Mouse (Mus musculus): ENCODE measurements around the gene Dkk3. TPM values are rescaled to one million over a fixed set of nuclear protein-coding genes. Genes with fewer than 3 reads are reported as not detected.
"Not testable (repeated sequence)": the region's sequence is repeated elsewhere in the genome, so short reads cannot be mapped to it uniquely, and the experiment has no call there.

Gene Dkk3
- polyA plus RNA-seq, 1 experiment from 2014 or later: 32.0 TPM

- H3K4me2 ChIP-seq (replicated peaks): no peak overlapping the region
- no peak overlapping the region for H3K4me3 ChIP-seq (replicated peaks; ENCODE audit: low read length)
- no peak for ATAC-seq (ENCODE audit: low FRiP score)
- no peak overlapping the region for H3K9ac ChIP-seq
- WGBS: 91% methylated on average over 19 of the region's 19 CpGs
- no peaks in the 10 kb centered on the region for H3K27me3 ChIP-seq (ENCODE audit: control insufficient read depth, insufficient read depth, low read length)
- DNase-seq (ENCODE audit: low spot score): no peak
- H3K36me3 ChIP-seq (replicated peaks; ENCODE audit: control insufficient read depth, insufficient read depth): peaks cover 56% of the 10 kb centered on the region
- H3K27ac ChIP-seq: no peak overlapping the region
- no peaks in the 10 kb centered on the region for H3K4me1 ChIP-seq (replicated peaks; ENCODE audit: control insufficient read depth, insufficient read depth, low read length)
- H3K9me3 ChIP-seq (ENCODE audit: control insufficient read depth, low read length): no peaks in the 10 kb centered on the region
These were observed 48.1 kb downstream of the Dkk3 start for GRCm38 (mm10) chr7:112110638-112111372.

GRCm38 (mm10) chr7:112108757-112109156 lies 50.1 kb downstream of the Dkk3 start:
- Histone ChIP-seq H3K9ac (no peak overlapping the region), H3K4me1 (replicated peaks; ENCODE audit: control insufficient read depth, insufficient read depth, low read length) (no peaks in the 10 kb centered on the region), H3K4me2 (replicated peaks) (no peak overlapping the region), H3K4me3 (replicated peaks; ENCODE audit: low read length) (no peak overlapping the region), H3K36me3 (replicated peaks; ENCODE audit: control insufficient read depth, insufficient read depth) (peaks cover 76% of the 10 kb centered on the region), H3K9me3 (ENCODE audit: control insufficient read depth, low read length) (no peaks in the 10 kb centered on the region), H3K27ac (no peak overlapping the region), H3K27me3 (ENCODE audit: control insufficient read depth, insufficient read depth, low read length) (no peaks in the 10 kb centered on the region)
- DNase-seq (ENCODE audit: low spot score) (no peak), ATAC-seq (ENCODE audit: low FRiP score) (no peak)

- no peaks in the 10 kb centered on the region for H3K27me3 ChIP-seq (ENCODE audit: control insufficient read depth, insufficient read depth, low read length)
- no peak for DNase-seq (ENCODE audit: low spot score)
- no peak overlapping the region for H3K4me3 ChIP-seq (replicated peaks; ENCODE audit: low read length)
- no peak for ATAC-seq (ENCODE audit: low FRiP score)
- H3K9ac ChIP-seq: no peak overlapping the region
- no peak overlapping the region for H3K4me2 ChIP-seq (replicated peaks)
- H3K36me3 ChIP-seq (replicated peaks; ENCODE audit: control insufficient read depth, insufficient read depth): peaks cover 93% of the 10 kb centered on the region
- no peaks in the 10 kb centered on the region for H3K4me1 ChIP-seq (replicated peaks; ENCODE audit: control insufficient read depth, insufficient read depth, low read length)
- 95% methylated on average over 5 of the region's 5 CpGs for WGBS
- H3K9me3 ChIP-seq (ENCODE audit: control insufficient read depth, low read length): no peaks in the 10 kb centered on the region
- no peak overlapping the region for H3K27ac ChIP-seq
These were observed 55.0 kb downstream of the Dkk3 start for GRCm38 (mm10) chr7:112103816-112104215.

- 87% methylated on average over 5 of the region's 5 CpGs for WGBS
- ATAC-seq (ENCODE audit: low FRiP score) (no peak), DNase-seq (ENCODE audit: low spot score) (no peak)
- H3K9me3 ChIP-seq (ENCODE audit: control insufficient read depth, low read length): no peaks in the 10 kb centered on the region
- H3K36me3 ChIP-seq (replicated peaks; ENCODE audit: control insufficient read depth, insufficient read depth): peaks cover 91% of the 10 kb centered on the region
- H3K27me3 ChIP-seq (ENCODE audit: control insufficient read depth, insufficient read depth, low read length): no peaks in the 10 kb centered on the region
- H3K27ac ChIP-seq: no peak overlapping the region
- H3K4me1 ChIP-seq (replicated peaks; ENCODE audit: control insufficient read depth, insufficient read depth, low read length): no peaks in the 10 kb centered on the region
- no peak overlapping the region for H3K9ac ChIP-seq
- no peak overlapping the region for H3K4me2 ChIP-seq (replicated peaks)
- no peak overlapping the region for H3K4me3 ChIP-seq (replicated peaks; ENCODE audit: low read length)
These were observed 55.9 kb downstream of the Dkk3 start for GRCm38 (mm10) chr7:112102933-112103332.

GRCm38 (mm10) chr7:112100887-112101286 lies 58.0 kb downstream of the Dkk3 start:
- H3K36me3 ChIP-seq (replicated peaks; ENCODE audit: control insufficient read depth, insufficient read depth): peaks cover 82% of the 10 kb centered on the region
- no peak for DNase-seq (ENCODE audit: low spot score)
- WGBS: 95% methylated on average over 2 of the region's 2 CpGs
- H3K4me3 ChIP-seq (replicated peaks; ENCODE audit: low read length): no peak overlapping the region
- no peaks in the 10 kb centered on the region for H3K9me3 ChIP-seq (ENCODE audit: control insufficient read depth, low read length)
- H3K27ac ChIP-seq: no peak overlapping the region
- H3K4me2 ChIP-seq (replicated peaks): no peak overlapping the region
- H3K9ac ChIP-seq: no peak overlapping the region
- H3K4me1 ChIP-seq (replicated peaks; ENCODE audit: control insufficient read depth, insufficient read depth, low read length): no peaks in the 10 kb centered on the region
- H3K27me3 ChIP-seq (ENCODE audit: control insufficient read depth, insufficient read depth, low read length): no peaks in the 10 kb centered on the region
- ATAC-seq (ENCODE audit: low FRiP score): no peak

- not testable (repeated sequence) for H3K4me3 ChIP-seq (replicated peaks; ENCODE audit: low read length); DNase-seq (ENCODE audit: low spot score); H3K27ac ChIP-seq; H3K27me3 ChIP-seq (ENCODE audit: control insufficient read depth, insufficient read depth, low read length); H3K4me1 ChIP-seq (replicated peaks; ENCODE audit: control insufficient read depth, insufficient read depth, low read length); H3K4me2 ChIP-seq (replicated peaks); H3K9ac ChIP-seq; H3K9me3 ChIP-seq (ENCODE audit: control insufficient read depth, low read length); ATAC-seq (ENCODE audit: low FRiP score)
- H3K36me3 ChIP-seq (replicated peaks; ENCODE audit: control insufficient read depth, insufficient read depth): peaks cover 85% of the 10 kb centered on the region
- WGBS: 90% methylated on average over 4 of the region's 4 CpGs
These were observed 63.9 kb downstream of the Dkk3 start for GRCm38 (mm10) chr7:112094923-112095322.

- ATAC-seq (ENCODE audit: low FRiP score) (no peak), DNase-seq (ENCODE audit: low spot score) (no peak)
- 96% methylated on average over 2 of the region's 2 CpGs for WGBS
- H3K4me2 ChIP-seq (replicated peaks): no peak overlapping the region
- no peak overlapping the region for H3K9ac ChIP-seq
- no peaks in the 10 kb centered on the region for H3K9me3 ChIP-seq (ENCODE audit: control insufficient read depth, low read length)
- H3K27ac ChIP-seq: no peak overlapping the region
- H3K4me3 ChIP-seq (replicated peaks; ENCODE audit: low read length): no peak overlapping the region
- H3K4me1 ChIP-seq (replicated peaks; ENCODE audit: control insufficient read depth, insufficient read depth, low read length): no peaks in the 10 kb centered on the region
- H3K27me3 ChIP-seq (ENCODE audit: control insufficient read depth, insufficient read depth, low read length): no peaks in the 10 kb centered on the region
- H3K36me3 ChIP-seq (replicated peaks; ENCODE audit: control insufficient read depth, insufficient read depth): peaks cover 71% of the 10 kb centered on the region
These were observed 72.7 kb downstream of the Dkk3 start for GRCm38 (mm10) chr7:112086186-112086585.

GRCm38 (mm10) chr7:112085062-112085461 lies 73.8 kb downstream of the Dkk3 start:
- H3K9me3 ChIP-seq (ENCODE audit: control insufficient read depth, low read length): no peaks in the 10 kb centered on the region

GRCm38 (mm10) chr7:112084222-112084621 lies 74.6 kb downstream of the Dkk3 start:
- no peaks in the 10 kb centered on the region for H3K27me3 ChIP-seq (ENCODE audit: control insufficient read depth, insufficient read depth, low read length)
- H3K27ac ChIP-seq: no peak overlapping the region
- no peak overlapping the region for H3K4me2 ChIP-seq (replicated peaks)
- ATAC-seq (ENCODE audit: low FRiP score): no peak
- peaks cover 62% of the 10 kb centered on the region for H3K36me3 ChIP-seq (replicated peaks; ENCODE audit: control insufficient read depth, insufficient read depth)
- no peak overlapping the region for H3K4me3 ChIP-seq (replicated peaks; ENCODE audit: low read length)
- no peaks in the 10 kb centered on the region for H3K4me1 ChIP-seq (replicated peaks; ENCODE audit: control insufficient read depth, insufficient read depth, low read length)
- H3K9ac ChIP-seq: no peak overlapping the region
- 89% methylated on average over 2 of the region's 2 CpGs for WGBS
- no peaks in the 10 kb centered on the region for H3K9me3 ChIP-seq (ENCODE audit: control insufficient read depth, low read length)
- DNase-seq (ENCODE audit: low spot score): no peak

More at GRCm38 (mm10) chr7:112085062-112085461, 73.8 kb downstream of the Dkk3 start:
- WGBS: 36% methylated on average over 4 of the region's 4 CpGs
- Histone ChIP-seq H3K27ac (no peak overlapping the region), H3K4me1 (replicated peaks; ENCODE audit: control insufficient read depth, insufficient read depth, low read length) (no peaks in the 10 kb centered on the region), H3K27me3 (ENCODE audit: control insufficient read depth, insufficient read depth, low read length) (no peaks in the 10 kb centered on the region), H3K9ac (no peak overlapping the region), H3K36me3 (replicated peaks; ENCODE audit: control insufficient read depth, insufficient read depth) (peaks cover 65% of the 10 kb centered on the region), H3K4me3 (replicated peaks; ENCODE audit: low read length) (no peak overlapping the region), H3K4me2 (replicated peaks) (no peak overlapping the region)
- DNase-seq (ENCODE audit: low spot score): peak; percentile 84
- ATAC-seq (ENCODE audit: low FRiP score): no peak

GRCm38 (mm10) chr7:112082636-112083035 lies 76.2 kb downstream of the Dkk3 start:
- WGBS: 91% methylated on average over 1 of the region's 1 CpGs
- Histone ChIP-seq H3K27ac (no peak overlapping the region), H3K9me3 (ENCODE audit: control insufficient read depth, low read length) (no peaks in the 10 kb centered on the region), H3K36me3 (replicated peaks; ENCODE audit: control insufficient read depth, insufficient read depth) (peaks cover 67% of the 10 kb centered on the region), H3K4me3 (replicated peaks; ENCODE audit: low read length) (no peak overlapping the region), H3K9ac (no peak overlapping the region), H3K4me2 (replicated peaks) (no peak overlapping the region), H3K27me3 (ENCODE audit: control insufficient read depth, insufficient read depth, low read length) (no peaks in the 10 kb centered on the region), H3K4me1 (replicated peaks; ENCODE audit: control insufficient read depth, insufficient read depth, low read length) (no peaks in the 10 kb centered on the region)
- no peak for ATAC-seq (ENCODE audit: low FRiP score)
- DNase-seq (ENCODE audit: low spot score): no peak
